Mouse (Mus musculus): ENCODE results near the gene Cnot11. TPM values are rescaled to one million over a fixed set of nuclear protein-coding genes. Genes with fewer than 3 reads are reported as not detected.
A peak's percentile ranks its signal among the peaks of the same experiment; 100 is the strongest.
"Not testable (repeated sequence)": the region's sequence is repeated elsewhere in the genome, so short reads cannot be mapped to it uniquely, and the experiment has no call there.

Gene Cnot11
- total RNA-seq, 2 experiments from 2014 or later = 24.8 to 25.9 TPM

- no peak for DNase-seq (ENCODE audit: low spot score in 2 of 2)
- intact Hi-C loops (cut with DNase I) = no loop called here
Measured at GRCm38 (mm10) chr1:39575778-39576375, 41.1 kb downstream of the Cnot11 start.

- DNase-seq (ENCODE audit: low spot score in 2 of 2) = peak in 1 of 2 experiments; percentile 84
- intact Hi-C loops (cut with DNase I) = no loop called here
Measured at GRCm38 (mm10) chr1:39576431-39577243, 41.8 kb downstream of the Cnot11 start.

GRCm38 (mm10) chr1:39577253-39577705 lies 42.5 kb downstream of the Cnot11 start, which contains the start of gene Rnf149:
Gene Rnf149 (minus strand): TSS chr1:39577405.
- peak; percentile 95 to 98 for DNase-seq (ENCODE audit: low spot score in 2 of 2)
- intact Hi-C loops (cut with DNase I) = no loop called here

GRCm38 (mm10) chr1:39578446-39578845 lies 43.7 kb downstream of the Cnot11 start:
- no peak for DNase-seq (ENCODE audit: low spot score in 2 of 2)
- intact Hi-C loops (cut with DNase I) = no loop called here

- intact Hi-C loops (cut with DNase I) = no loop called here
- no peak for DNase-seq (ENCODE audit: low spot score in 2 of 2)
Measured at GRCm38 (mm10) chr1:39579139-39579538, 44.3 kb downstream of the Cnot11 start.

- DNase-seq (ENCODE audit: low spot score in 2 of 2) = no peak
- intact Hi-C loops (cut with DNase I) = no loop called here
Measured at GRCm38 (mm10) chr1:39581215-39581614, 46.4 kb downstream of the Cnot11 start.

- DNase-seq (ENCODE audit: low spot score in 2 of 2) = no peak
- intact Hi-C loops (cut with DNase I) = no loop called here
Measured at GRCm38 (mm10) chr1:39583173-39583572, 48.4 kb downstream of the Cnot11 start.

- DNase-seq (ENCODE audit: low spot score in 2 of 2) = no peak
- intact Hi-C loops (cut with DNase I) = no loop called here
Measured at GRCm38 (mm10) chr1:39585416-39585815, 50.6 kb downstream of the Cnot11 start.

- no peak for DNase-seq (ENCODE audit: low spot score in 2 of 2)
- intact Hi-C loops (cut with DNase I) = no loop called here
Measured at GRCm38 (mm10) chr1:39590193-39590592, 55.4 kb downstream of the Cnot11 start.

- intact Hi-C loops (cut with DNase I); DNase-seq (ENCODE audit: low spot score in 2 of 2): not testable (repeated sequence)
Measured at GRCm38 (mm10) chr1:39591557-39591956, 56.8 kb downstream of the Cnot11 start.

GRCm38 (mm10) chr1:39592090-39592489 lies 57.3 kb downstream of the Cnot11 start:
- intact Hi-C loops (cut with DNase I) = no loop called here
- DNase-seq (ENCODE audit: low spot score in 2 of 2) = no peak

GRCm38 (mm10) chr1:39593836-39594235 lies 59.0 kb downstream of the Cnot11 start:
- DNase-seq (ENCODE audit: low spot score in 2 of 2) = no peak
- intact Hi-C loops (cut with DNase I) = no loop called here

Other genes with a start within 250 kb of the Cnot11 start
- gene Rpl31, start 167.2 kb upstream of the Cnot11 start, total RNA-seq (2021) = 100 to 1,000 TPM; 480 to 482 TPM
- 10 to 100 TPM; 16.9 to 19.3 TPM for gene Tbc1d8, start 56.2 kb upstream of the Cnot11 start, total RNA-seq (2021)
- gene Rnf149, start 42.4 kb downstream of the Cnot11 start, total RNA-seq (2021) = 10 to 100 TPM; 29.1 to 35.2 TPM
- gene Creg2, start 116.5 kb downstream of the Cnot11 start, total RNA-seq (2021) = 10 to 100 TPM; 83.7 to 91.5 TPM
- gene Rfx8, start 186.0 kb downstream of the Cnot11 start, total RNA-seq (2021) = under 1 TPM in 1 of 2 experiments, not detected in 1; 0.32 TPM